Mouse (Mus musculus) CH12.LX (cell line): Measurements from ENCODE around the gene Mrrf. TPM values are rescaled to one million over a fixed set of nuclear protein-coding genes. Genes with fewer than 3 reads are reported as not detected.

ENCODE experiments used
- DNase-seq: peaks from one replicate; pipeline ENCODE4 v3.0.0-alpha.2; 2013; ENCODE audit errors: extremely low read depth
- H3K27ac ChIP-seq: 2 replicates; pipeline ENCODE4 v1.5.1; 2012; ENCODE audit warnings: low read depth, mild to moderate bottlenecking, control low read depth, moderate library complexity; ENCODE audit not compliant: insufficient read depth
- H3K27me3 ChIP-seq: replicated peaks from 2 replicates; pipeline ENCODE3; 2012; ENCODE audit warnings: inconsistent platforms
- H3K36me3 ChIP-seq, 2 experiments: replicated peaks in 1 of 2; 2 replicates each; pipeline versions ENCODE3 to v1.6.1; 2012; ENCODE audit warnings: inconsistent platforms in 1 of 2, low read length in 1 of 2, mild to moderate bottlenecking in 1 of 2, mixed read lengths in 1 of 2, moderate library complexity in 1 of 2; ENCODE audit not compliant: control insufficient read depth in 1 of 2, insufficient read depth in 1 of 2
- H3K4me1 ChIP-seq, 2 experiments: 2 replicates each; pipeline ENCODE4 v1.6.1; 2012; ENCODE audit warnings: inconsistent platforms in 1 of 2, moderate library complexity in 1 of 2; ENCODE audit not compliant: insufficient read depth in 2 of 2, control insufficient read depth in 1 of 2
- H3K4me2 ChIP-seq: 2 replicates; pipeline ENCODE4 v1.6.1; 2012; ENCODE audit warnings: low read depth, mild to moderate bottlenecking, control low read depth; ENCODE audit not compliant: poor library complexity, insufficient read depth, severe bottlenecking
- H3K4me3 ChIP-seq, 3 experiments: fragments of 150-350 bp in 1 of 3; sonication (generic) in 1 of 3; replicated peaks in 1 of 3; 2 replicates each; pipeline versions ENCODE3 to v1.5.1; 2011 to 2012; ENCODE audit warnings: low read depth in 2 of 3, low read length in 2 of 3, mild to moderate bottlenecking in 2 of 3, moderate library complexity in 2 of 3, control low read depth in 1 of 3, improper control_type of control experiment in 1 of 3, inconsistent platforms in 1 of 3, mixed read lengths in 1 of 3; ENCODE audit not compliant: poor library complexity in 1 of 3
- H3K79me2 ChIP-seq: replicated peaks from 2 replicates; pipeline ENCODE4 v1.6.1; 2012; ENCODE audit warnings: mild to moderate bottlenecking, moderate library complexity; ENCODE audit not compliant: control insufficient read depth, poor library complexity, insufficient read depth, severe bottlenecking; ENCODE audit errors: extremely low read depth
- H3K9ac ChIP-seq: 2 replicates; pipeline ENCODE4 v1.6.1; 2012; ENCODE audit warnings: low read depth, mild to moderate bottlenecking, control low read depth, moderate library complexity; ENCODE audit not compliant: insufficient read depth
- H3K9me3 ChIP-seq: replicated peaks from 2 replicates; pipeline ENCODE3; 2012; ENCODE audit warnings: low read length, inconsistent platforms, mixed read lengths
- BHLHE40 ChIP-seq: IDR thresholded peaks from 2 replicates; pipeline ENCODE4 v1.6.1; 2011; ENCODE audit warnings: mild to moderate bottlenecking, low read depth, low read length, improper control_type of control experiment
- CHD2 ChIP-seq: IDR thresholded peaks from 2 replicates; pipeline ENCODE4 v1.6.1; 2011; ENCODE audit warnings: low read length, improper control_type of control experiment
- ELF1 ChIP-seq: IDR thresholded peaks from 2 replicates; pipeline ENCODE4 v1.6.1; 2014; ENCODE audit warnings: low read depth, mild to moderate bottlenecking, inconsistent platforms, low read length, improper control_type of control experiment
- JUND ChIP-seq: conservative IDR thresholded peaks from 2 replicates; pipeline ENCODE4 v1.6.1; 2011; ENCODE audit warnings: low read depth, low read length, improper control_type of control experiment
- MAFK ChIP-seq: IDR thresholded peaks from 2 replicates; pipeline ENCODE4 v1.6.1; 2011; ENCODE audit warnings: low read length, improper control_type of control experiment; ENCODE audit not compliant: insufficient replicate concordance
- MAX ChIP-seq: IDR thresholded peaks from 2 replicates; pipeline ENCODE4 v1.6.1; 2011; ENCODE audit warnings: low read length, improper control_type of control experiment
- MAZ ChIP-seq: IDR thresholded peaks from 2 replicates; pipeline ENCODE4 v1.6.1; 2012; ENCODE audit warnings: low read depth, mild to moderate bottlenecking, inconsistent platforms, low read length, improper control_type of control experiment, moderate library complexity
- MEF2A ChIP-seq: IDR thresholded peaks from 2 replicates; pipeline ENCODE4 v1.6.1; 2014; ENCODE audit warnings: low read depth, mild to moderate bottlenecking, inconsistent platforms, low read length, improper control_type of control experiment, borderline replicate concordance
- RAD21 ChIP-seq: IDR thresholded peaks from 2 replicates; pipeline ENCODE4 v1.6.1; 2011; ENCODE audit warnings: low read depth, mild to moderate bottlenecking, low read length, improper control_type of control experiment, moderate library complexity
- ZKSCAN1 ChIP-seq: IDR thresholded peaks from 2 replicates; pipeline ENCODE4 v1.6.1; 2012; ENCODE audit warnings: low read depth, inconsistent platforms, low read length, improper control_type of control experiment, borderline replicate concordance
- dilution Hi-C: fragments of 300-500 bp; cut with MboI; formaldehyde crosslinking; loops from 2 replicates; pipeline ENCODE4 v1.14.3; 2020; ENCODE audit warnings: low sequenced_read_pairs; ENCODE audit not compliant: extremely low pct_unique_long_range_greater_than_20kb, extremely low pct_ligation_motif_present
- in situ Hi-C: fragments of 300-500 bp; cut with MboI; formaldehyde crosslinking; loops from 3 replicates; pipeline ENCODE4 v1.14.3; 2019; ENCODE audit warnings: low sequenced_read_pairs, low pct_ligation_motif_present, low pct_unique_long_range_greater_than_20kb, mixed read lengths
- polyA plus RNA-seq: library from polyadenylated mRNA; unstranded; fragments of >175 nt; gene quantifications from 2 replicates; pipeline ENCODE4 v1.2.1, GENCODE M21; 2012; ENCODE audit warnings: low read depth; ENCODE audit not compliant: insufficient read length
- total RNA-seq, 2 experiments: library from RNA; depleted of rRNA; stranded (reverse); fragments of 300-350 nt in 1 of 2; fragments of >200 nt in 1 of 2; gene quantifications; 2 replicates each; pipeline ENCODE4 v1.2.3; 2012 to 2014

Mrrf gene
- total and polyA plus RNA-seq, 3 experiments = 17.2 to 22.2 (median 20.9) TPM

DNA sequence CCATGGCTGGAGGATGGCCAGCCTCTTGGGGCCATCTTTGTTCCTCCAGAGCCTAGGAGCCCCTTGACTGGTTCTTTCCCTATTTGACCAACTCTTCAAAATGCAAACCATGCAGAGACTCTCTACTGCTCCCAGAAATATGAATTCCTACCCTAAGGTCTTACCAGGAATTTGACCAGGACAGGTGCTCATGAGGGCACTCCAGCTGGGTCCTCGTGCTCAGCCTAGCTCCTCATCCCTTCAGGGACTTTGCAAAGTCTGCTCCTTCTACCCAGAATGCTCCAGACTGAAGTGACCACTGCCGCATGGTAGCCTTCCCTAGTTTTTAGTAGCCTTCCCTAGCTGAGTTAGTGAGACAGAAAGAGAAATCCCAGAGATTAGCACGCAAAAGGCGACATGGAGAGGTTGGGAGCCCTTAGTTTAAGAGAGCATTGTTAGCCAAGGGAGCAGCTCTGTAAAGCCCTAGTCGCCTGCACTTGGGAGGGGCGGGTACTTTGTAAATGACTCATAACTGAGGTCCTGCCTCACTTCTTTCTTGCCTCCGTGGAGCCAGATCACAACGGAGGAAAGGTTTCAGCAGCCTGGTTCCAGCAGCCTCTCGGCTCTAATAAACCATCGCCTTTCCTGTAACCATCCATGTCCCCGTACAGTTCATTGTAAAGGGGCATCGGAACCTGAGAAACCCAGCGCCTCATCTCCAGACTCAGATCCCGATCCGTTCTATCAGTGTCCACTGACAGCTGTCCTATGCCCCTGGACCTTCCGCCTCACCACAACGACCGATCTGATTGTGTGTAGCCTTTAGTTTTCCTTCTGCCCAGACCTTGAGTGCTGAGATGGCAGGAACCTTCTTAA lies 65.8 kb downstream of the Mrrf start (continued):
- no peak for TF ChIP-seq ZKSCAN1

- Histone ChIP-seq H3K4me1 (peaks cover 15 to 50% of the 10 kb centered on the region in 2 experiments), H3K79me2 (no peaks in the 10 kb centered on the region), H3K9me3 (no peaks in the 10 kb centered on the region), H3K4me2 (peak overlapping the region; percentile 100), H3K27me3 (peaks cover 16% of the 10 kb centered on the region), H3K36me3 (no peaks in the 10 kb centered on the region), H3K9ac (no peak overlapping the region), H3K27ac (no peak overlapping the region), H3K4me3 (no peak overlapping the region)
- DNase-seq = no peak
- in situ Hi-C loops = loop anchor here (25.0 kb wide), 1 partner anchor 640 kb away; the partner anchor contains the start of gene Dab2ip
- dilution Hi-C loops = no loop called here
- TF ChIP-seq MEF2A (no peak), JUND (no peak), MAFK (no peak), MAZ (no peak)
- TF ChIP-seq, all 38 proteins: peak for 0
Measured at GRCm38 (mm10) chr2:36202611-36202880, 66.4 kb downstream of the Mrrf start.

- TF ChIP-seq RAD21 (no peak), CHD2 (no peak), MAX (peak; percentile 25; the same call in 1 of the 2 replicates), ELF1 (no peak), BHLHE40 (peak; percentile 46)
- Histone ChIP-seq H3K27ac (no peak overlapping the region), H3K36me3 (no peaks in the 10 kb centered on the region), H3K79me2 (no peaks in the 10 kb centered on the region), H3K4me1 (peaks cover 15 to 50% of the 10 kb centered on the region in 2 experiments), H3K4me2 (peak overlapping the region; percentile 100), H3K4me3 (peak overlapping the region in 2 of 3 experiments; percentile 6 to 24), H3K27me3 (peaks cover 16% of the 10 kb centered on the region), H3K9ac (no peak overlapping the region), H3K9me3 (no peaks in the 10 kb centered on the region)
- peak; percentile 61 for DNase-seq
- in situ Hi-C loops (loop anchor here (25.0 kb wide), 1 partner anchor 641 kb away; the partner anchor contains the start of gene Dab2ip), dilution Hi-C loops (no loop called here)
Measured at GRCm38 (mm10) chr2:36203011-36203825, 67.0 kb downstream of the Mrrf start.
